Mouse (Mus musculus) heart, embryonic 10.5 days (tissue): ENCODE data around the gene Fn3k. TPM values are rescaled to one million over a fixed set of nuclear protein-coding genes. Genes with fewer than 3 reads are reported as not detected.

ENCODE experiments used
- DNase-seq: peaks from one replicate; pipeline ENCODE4 v3.0.0-alpha.2; 2017; ENCODE audit warnings: low spot score
- H3K27ac ChIP-seq: fragments of 300-500 bp; sonication (generic); 2 replicates; pipeline ENCODE4 v1.5.1; 2016; ENCODE audit warnings: mild to moderate bottlenecking
- H3K27me3 ChIP-seq: fragments of 300-500 bp; sonication (generic); 2 replicates; pipeline ENCODE4 v1.6.1; 2016; ENCODE audit warnings: mild to moderate bottlenecking; ENCODE audit not compliant: poor library complexity, insufficient read depth, severe bottlenecking
- H3K36me3 ChIP-seq: fragments of 300-500 bp; sonication (generic); 2 replicates; pipeline ENCODE4 v1.6.1; 2016; ENCODE audit warnings: mild to moderate bottlenecking, moderate library complexity
- H3K4me1 ChIP-seq: fragments of 300-500 bp; sonication (generic); 2 replicates; pipeline ENCODE4 v1.6.1; 2016; ENCODE audit warnings: mild to moderate bottlenecking
- H3K4me3 ChIP-seq: fragments of 300-500 bp; sonication (generic); 2 replicates; pipeline ENCODE4 v1.5.1; 2016; ENCODE audit warnings: mild to moderate bottlenecking, moderate library complexity
- H3K9me3 ChIP-seq: fragments of 300-500 bp; sonication (generic); 2 replicates; pipeline ENCODE4 v1.6.1; 2016; ENCODE audit warnings: mild to moderate bottlenecking, moderate library complexity
- WGBS: fragments of 180-500 bp; shearing (Covaris S2); methylation state at CpG from one replicate; pipeline ENCODE4 v1.1.7; 2016; 5-methylcytosine and 5-hydroxymethylcytosine counted together
- microRNA-seq: library from miRNA; unstranded; fragments of <30 nt; microRNA quantifications from one replicate; pipeline ENCODE4, GENCODE M21; 2017
- polyA plus RNA-seq: library from polyadenylated mRNA; unstranded; fragments of >200 nt; fragmentation: Nextera tagmentation; extraction: Ambion mirVana; gene quantifications from 2 replicates; pipeline ENCODE4 v1.2.1, GENCODE M21; 2016

The Fn3k gene
- polyA plus RNA-seq, 1 experiment from 2014 or later: 1.4 TPM

DNA sequence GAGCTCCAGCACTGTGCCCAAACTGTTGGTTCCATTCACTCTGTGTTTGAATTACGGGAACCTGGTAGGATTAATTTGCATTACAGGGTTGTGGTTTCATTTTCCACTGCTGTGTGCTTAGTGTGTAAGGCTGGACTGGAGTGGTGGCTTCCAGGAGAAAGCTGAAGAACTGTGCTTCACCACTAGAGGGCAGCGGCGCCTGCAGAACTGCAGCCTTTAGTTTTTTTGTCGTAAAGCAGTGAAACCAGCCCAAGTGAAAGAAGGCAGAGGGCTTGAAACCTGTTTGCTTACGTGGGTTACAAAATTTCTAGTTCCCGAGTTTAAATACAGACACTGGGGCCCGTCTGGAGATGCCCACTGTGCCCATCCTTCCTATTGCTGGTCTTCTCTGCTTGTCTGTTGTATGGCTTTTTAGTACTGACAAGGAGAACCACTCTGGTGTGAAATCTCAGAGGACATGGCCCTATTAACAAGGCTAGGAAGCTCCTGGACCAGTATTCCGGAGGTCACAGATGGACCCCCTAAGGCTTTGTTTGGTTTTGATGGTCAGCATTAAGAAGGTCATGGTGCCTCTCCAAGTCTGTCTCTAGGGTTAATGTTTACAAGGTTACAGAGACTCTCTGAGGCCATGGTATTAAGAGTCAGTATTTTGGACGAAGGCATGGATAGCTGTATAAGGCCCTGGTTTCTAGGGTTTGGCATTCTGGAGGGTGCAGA is 41.1 kb downstream of the Fn3k start:
- 40% methylated on average over 9 of the region's 9 CpGs for WGBS
- peak; percentile 80 for DNase-seq
- Histone ChIP-seq H3K9me3 (no peaks in the 10 kb centered on the region), H3K27ac (no peak overlapping the region), H3K36me3 (peaks cover 27% of the 10 kb centered on the region; the same call in 1 of the 2 replicates), H3K4me3 (no peak overlapping the region), H3K27me3 (no peaks in the 10 kb centered on the region), H3K4me1 (peaks cover 7% of the 10 kb centered on the region)

DNA sequence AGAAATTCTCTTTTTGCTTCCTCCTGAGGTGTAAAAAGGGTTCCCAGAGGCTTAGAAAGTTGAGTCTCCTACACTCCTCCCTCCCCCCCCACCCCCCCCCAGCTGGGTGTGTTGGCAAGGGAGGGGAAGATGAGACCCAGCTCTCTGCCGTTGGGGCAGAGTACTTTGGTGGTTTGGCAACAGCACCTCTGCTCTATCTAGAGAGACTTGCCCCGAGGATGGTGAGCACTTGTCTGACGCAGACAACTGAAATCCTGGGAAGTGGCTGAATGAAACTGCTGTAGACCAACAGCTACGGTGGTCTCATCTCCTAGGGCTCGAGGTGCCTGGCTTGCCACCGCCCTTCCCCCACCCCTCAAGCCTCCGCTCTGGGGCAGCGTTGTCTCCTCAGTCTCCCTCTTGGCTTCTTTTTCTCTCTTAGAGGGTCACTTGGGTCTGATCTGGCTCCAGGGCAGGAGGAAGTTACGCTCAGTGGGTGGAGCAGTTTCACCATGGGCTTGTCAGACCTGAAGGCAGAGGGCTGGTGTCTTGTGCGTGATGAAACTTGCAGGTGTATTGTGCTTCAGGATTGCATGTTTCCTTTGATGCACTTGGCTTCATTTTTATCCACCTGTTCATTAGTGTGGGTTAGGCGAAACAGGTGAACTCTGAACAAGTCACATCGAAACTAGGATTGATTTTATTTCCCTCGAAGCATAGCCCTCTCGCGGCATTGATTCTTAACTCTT is 44.9 kb downstream of the Fn3k start:
- H3K27ac ChIP-seq: no peak overlapping the region
- WGBS: 87% methylated on average over 15 of the region's 15 CpGs
- no peaks in the 10 kb centered on the region for H3K9me3 ChIP-seq
- no peaks in the 10 kb centered on the region for H3K27me3 ChIP-seq
- no peak overlapping the region for H3K4me3 ChIP-seq
- H3K36me3 ChIP-seq: peaks cover 38% of the 10 kb centered on the region; the same call in 1 of the 2 replicates
- no peak for DNase-seq
- H3K4me1 ChIP-seq: no peaks in the 10 kb centered on the region

- DNase-seq: no peak
- H3K27ac ChIP-seq: no peak overlapping the region
- H3K4me1 ChIP-seq: no peaks in the 10 kb centered on the region
- H3K9me3 ChIP-seq: no peaks in the 10 kb centered on the region
- peaks cover 29% of the 10 kb centered on the region; the same call in 1 of the 2 replicates for H3K36me3 ChIP-seq
- H3K27me3 ChIP-seq: no peaks in the 10 kb centered on the region
- H3K4me3 ChIP-seq: no peak overlapping the region
- 81% methylated on average over 2 of the region's 2 CpGs for WGBS
These were observed 46.4 kb downstream of the Fn3k start for GRCm38 (mm10) chr11:121481129-121481528.

GRCm38 (mm10) chr11:121485882-121486281 is 51.2 kb downstream of the Fn3k start:
- H3K27me3 ChIP-seq: no peaks in the 10 kb centered on the region
- peaks cover 14% of the 10 kb centered on the region; the same call in 1 of the 2 replicates for H3K36me3 ChIP-seq
- no peak overlapping the region for H3K27ac ChIP-seq
- DNase-seq: no peak
- H3K4me3 ChIP-seq: no peak overlapping the region
- 86% methylated on average over 9 of the region's 9 CpGs for WGBS
- H3K4me1 ChIP-seq: no peaks in the 10 kb centered on the region
- no peaks in the 10 kb centered on the region for H3K9me3 ChIP-seq

- DNase-seq: no peak
- no peaks in the 10 kb centered on the region for H3K27me3 ChIP-seq
- peaks cover 8% of the 10 kb centered on the region; the same call in 1 of the 2 replicates for H3K36me3 ChIP-seq
- no peak overlapping the region for H3K27ac ChIP-seq
- 0 out of 2 replicates have a peak, but pooled peaks cover 3% of the 10 kb centered on the region for H3K4me1 ChIP-seq
- no peaks in the 10 kb centered on the region for H3K9me3 ChIP-seq
- H3K4me3 ChIP-seq: no peak overlapping the region
These were observed 55.9 kb downstream of the Fn3k start for GRCm38 (mm10) chr11:121490651-121491050.

Small RNA genes within 50 kb of the gene (microRNA-seq; reads per million reads assigned to microRNA genes)
- gene Mir7236: 1.0 reads per million

Other genes starting within 250 kb of the Fn3k start
- 5.3 and 7.6 TPM in 2 replicates for gene Hexdc, start 230.5 kb upstream of the Fn3k start, polyA plus RNA-seq
- 29.1 and 29.8 TPM in 2 replicates for gene Ogfod3, start 230.2 kb upstream of the Fn3k start, polyA plus RNA-seq
- 22.9 and 28.0 TPM in 2 replicates for gene Cybc1, start 205.6 kb upstream of the Fn3k start, polyA plus RNA-seq
- 48.6 and 60.0 TPM in 2 replicates for gene Narf, start 197.7 kb upstream of the Fn3k start, polyA plus RNA-seq
- 6.5 and 9.3 TPM in 2 replicates for gene Foxk2, start 174.9 kb upstream of the Fn3k start, polyA plus RNA-seq
- 85.9 and 90.0 TPM in 2 replicates for gene Wdr45b, start 80.5 kb upstream of the Fn3k start, polyA plus RNA-seq
- gene Rab40b, start 46.7 kb upstream of the Fn3k start, polyA plus RNA-seq: 1.8 and 3.7 TPM in 2 replicates
- 3.0 and 3.6 TPM in 2 replicates for gene Fn3krp, start 13.5 kb upstream of the Fn3k start, polyA plus RNA-seq
- gene Tbcd, start 17.0 kb downstream of the Fn3k start, polyA plus RNA-seq: 35.3 and 36.7 TPM in 2 replicates
- 0.28 and 0.31 TPM in 2 replicates for gene Zfp750, start 84.4 kb downstream of the Fn3k start, polyA plus RNA-seq
- gene B3gntl1, start 238.2 kb downstream of the Fn3k start, polyA plus RNA-seq: 7.4 and 9.7 TPM in 2 replicates